Mouse (Mus musculus) hindbrain, embryonic 13.5 days (tissue): ENCODE data around the gene AW549877. TPM values are rescaled to one million over a fixed set of nuclear protein-coding genes. Genes with fewer than 3 reads are reported as not detected.

Source experiments
- polyA plus RNA-seq: library from polyadenylated mRNA; unstranded; fragments of >200 nt; fragmentation: Nextera tagmentation; extraction: Ambion mirVana; gene quantifications from 2 replicates; pipeline ENCODE4 v1.2.1, GENCODE M21; 2015

Gene AW549877
- polyA plus RNA-seq, 1 experiment from 2014 or later, result 41.5 TPM

Other genes with a start within 250 kb of the AW549877 start
- 8.2 and 8.3 TPM in 2 replicates for gene Fbxo4, start 16.2 kb downstream of the AW549877 start, polyA plus RNA-seq
- 256 and 258 TPM in 2 replicates for gene Oxct1, start 30.6 kb upstream of the AW549877 start, polyA plus RNA-seq